Mouse (Mus musculus) c-Kit-positive CD71-positive TER-119-positive erythroid progenitor cells, embryonic 14.5 days (primary cell): ENCODE data around the gene Macrod1.

Experiments
- DNase-seq: peaks from one replicate; pipeline ENCODE4 v3.0.0-alpha.2; 2013; ENCODE audit warnings: low spot score

The Macrod1 gene

GRCm38 (mm10) chr19:7083035-7083794, 26.6 kb downstream of the Macrod1 start:
- no peak for DNase-seq

- no peak for DNase-seq
Measured at GRCm38 (mm10) chr19:7084734-7085133, 28.1 kb downstream of the Macrod1 start.

GRCm38 (mm10) chr19:7088558-7088957, 31.9 kb downstream of the Macrod1 start:
- no peak for DNase-seq

- no peak for DNase-seq
Measured at GRCm38 (mm10) chr19:7089050-7089449, 32.4 kb downstream of the Macrod1 start.

GRCm38 (mm10) chr19:7089842-7090251, 33.2 kb downstream of the Macrod1 start:
- DNase-seq = no peak

- no peak for DNase-seq
Measured at GRCm38 (mm10) chr19:7090369-7091064, 33.9 kb downstream of the Macrod1 start.

GRCm38 (mm10) chr19:7091448-7092050, 34.9 kb downstream of the Macrod1 start:
- DNase-seq = no peak

- DNase-seq = no peak
Measured at GRCm38 (mm10) chr19:7092756-7093155, 36.1 kb downstream of the Macrod1 start.

- DNase-seq = no peak
Measured at GRCm38 (mm10) chr19:7099620-7100155, 43.1 kb downstream of the Macrod1 start.

GRCm38 (mm10) chr19:7102039-7102438, 45.4 kb downstream of the Macrod1 start:
- DNase-seq = no peak

GRCm38 (mm10) chr19:7103349-7103992, 46.9 kb downstream of the Macrod1 start:
- DNase-seq = no peak

GRCm38 (mm10) chr19:7103993-7104401, 47.4 kb downstream of the Macrod1 start:
- DNase-seq = no peak

GRCm38 (mm10) chr19:7105544-7105943, 48.9 kb downstream of the Macrod1 start, which contains the start of gene Flrt1:
Flrt1 (minus strand) TSS chr19:7105729.
- no peak for DNase-seq

- no peak for DNase-seq
Measured at GRCm38 (mm10) chr19:7106566-7106965, 50.0 kb downstream of the Macrod1 start.

GRCm38 (mm10) chr19:7107174-7107573, 50.6 kb downstream of the Macrod1 start:
- DNase-seq = no peak

GRCm38 (mm10) chr19:7108114-7108905, 51.7 kb downstream of the Macrod1 start:
- DNase-seq = peak; percentile 40

- DNase-seq = no peak
Measured at GRCm38 (mm10) chr19:7110097-7110496, 53.5 kb downstream of the Macrod1 start.

GRCm38 (mm10) chr19:7110875-7111274, 54.3 kb downstream of the Macrod1 start:
- no peak for DNase-seq

GRCm38 (mm10) chr19:7111309-7111708, 54.7 kb downstream of the Macrod1 start:
- no peak for DNase-seq

- no peak for DNase-seq
Measured at GRCm38 (mm10) chr19:7111710-7112109, 55.1 kb downstream of the Macrod1 start.

GRCm38 (mm10) chr19:7112628-7113027, 56.0 kb downstream of the Macrod1 start:
- DNase-seq = no peak
